Mouse (Mus musculus) kidney, adult 2 months (tissue): ENCODE measurements around the gene Calcrl.

Experiments used
- CTCF ChIP-seq: fragments of 200-500 bp; conservative IDR thresholded peaks from 2 replicates; pipeline ENCODE4 v1.5.1; 2011; ENCODE audit warnings: low read depth, mild to moderate bottlenecking, control low read depth, low read length, moderate library complexity, mixed read lengths; ENCODE audit not compliant: insufficient read depth, insufficient read length
- POLR2A ChIP-seq: fragments of 200-500 bp; IDR thresholded peaks from one replicate; pipeline ENCODE4 v1.6.1; 2011; ENCODE audit warnings: low read depth, low read length, control low read depth

DNA sequence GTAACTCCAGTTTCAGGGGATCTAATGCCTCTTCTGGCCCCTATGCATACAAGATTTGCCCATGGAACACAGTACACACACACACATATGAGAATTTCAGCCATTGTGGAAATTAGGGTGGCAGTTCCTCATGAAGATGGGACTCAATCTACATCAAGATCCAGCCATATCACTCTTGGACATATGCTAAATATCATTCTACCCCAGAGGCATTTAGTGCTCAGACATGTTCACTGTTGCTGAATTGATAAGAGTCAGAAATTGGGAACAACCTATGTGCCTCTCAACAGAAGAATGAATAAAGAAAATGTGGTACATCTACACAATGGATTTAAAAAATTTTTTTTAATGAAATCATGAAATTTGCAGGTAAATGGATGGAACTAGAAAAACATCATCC lies 58.5 kb downstream of the Calcrl start:
- TF ChIP-seq CTCF (no peak), POLR2A (no peak)
